Mouse (Mus musculus) yolk sac, embryonic 10.5 days (tissue): Measurements from ENCODE around the gene Prss16.
A peak's percentile ranks its signal among the peaks of the same experiment; 100 is the strongest.

ENCODE experiments used
- DNase-seq: peaks from one replicate; pipeline ENCODE4 v3.0.0-alpha.2; 2017; ENCODE audit warnings: low spot score

Prss16 gene

GRCm38 (mm10) chr13:22036149-22036956, 26.8 kb upstream of the Prss16 start:
- peak; percentile 69 for DNase-seq

- peak; percentile 96 for DNase-seq
Observed at GRCm38 (mm10) chr13:22035267-22036148, 26.0 kb upstream of the Prss16 start, which contains the start of the genes Hist1h2ah and Hist1h2bk. Gene Hist1h2ah, minus strand, starts transcription at chr13:22035568. Gene Hist1h2bk, plus strand, starts transcription at chr13:22035870.

- peak; percentile 71 for DNase-seq
Observed at GRCm38 (mm10) chr13:22034443-22035266, 25.1 kb upstream of the Prss16 start.

GRCm38 (mm10) chr13:22033741-22034442, 24.4 kb upstream of the Prss16 start:
- no peak for DNase-seq

GRCm38 (mm10) chr13:22030493-22030892, 21.0 kb upstream of the Prss16 start:
- DNase-seq, result no peak

GRCm38 (mm10) chr13:22029928-22030327, 20.4 kb upstream of the Prss16 start:
- DNase-seq, result peak; percentile 64

GRCm38 (mm10) chr13:22028673-22029460, 19.3 kb upstream of the Prss16 start:
- peak; percentile 95 for DNase-seq

- peak; percentile 87 for DNase-seq
Observed at GRCm38 (mm10) chr13:22026058-22027031, 16.8 kb upstream of the Prss16 start.

GRCm38 (mm10) chr13:22022241-22022640, 12.7 kb upstream of the Prss16 start:
- DNase-seq, result peak; percentile 81

- peak; percentile 57 for DNase-seq
Observed at GRCm38 (mm10) chr13:22021581-22021980, 12.0 kb upstream of the Prss16 start.

GRCm38 (mm10) chr13:22020901-22021339, 11.4 kb upstream of the Prss16 start:
- peak; percentile 78 for DNase-seq

- peak; percentile 40 for DNase-seq
Observed at GRCm38 (mm10) chr13:22019934-22020835, 10.6 kb upstream of the Prss16 start.

GRCm38 (mm10) chr13:22015479-22016450, 6.2 kb upstream of the Prss16 start:
- peak; percentile 93 for DNase-seq

- peak; percentile 9 for DNase-seq
Observed at GRCm38 (mm10) chr13:22014411-22014845, 4.9 kb upstream of the Prss16 start.

GRCm38 (mm10) chr13:22013716-22014115, 4.2 kb upstream of the Prss16 start:
- no peak for DNase-seq

- DNase-seq, result no peak
Observed at GRCm38 (mm10) chr13:22008707-22009106, 835 bp downstream of the Prss16 start.

GRCm38 (mm10) chr13:22007872-22008271, 1.7 kb downstream of the Prss16 start:
- no peak for DNase-seq
